Mouse (Mus musculus) gastrocnemius, postnatal 25 days (tissue): ENCODE results near the gene Rab4a. TPM values are rescaled to one million over a fixed set of nuclear protein-coding genes. Genes with fewer than 3 reads are reported as not detected.
A peak's percentile ranks its signal among the peaks of the same experiment; 100 is the strongest.
"Not testable (repeated sequence)": the region's sequence is repeated elsewhere in the genome, so short reads cannot be mapped to it uniquely, and the experiment has no call there.

Experiments
- DNase-seq: peaks from one replicate; pipeline ENCODE4 v3.0.0; 2022
- total RNA-seq, 2 experiments: library from RNA; stranded (reverse); gene quantifications; 1 replicate in 1 of 2; 2 replicates in 1 of 2; pipeline ENCODE4 v1.2.3; 2021

The Rab4a gene
- total RNA-seq, 2 experiments from 2014 or later = 10.2 to 11.3 TPM

GRCm38 (mm10) chr8:123788416-123789170 is 17.2 kb upstream of the Rab4a start:
- DNase-seq = no peak

GRCm38 (mm10) chr8:123789461-123789860 is 16.3 kb upstream of the Rab4a start:
- DNase-seq = no peak

GRCm38 (mm10) chr8:123789970-123790369 is 15.8 kb upstream of the Rab4a start:
- DNase-seq = peak; percentile 53

- DNase-seq = no peak
Measured at GRCm38 (mm10) chr8:123791101-123791844, 14.5 kb upstream of the Rab4a start.

- DNase-seq = no peak
Measured at GRCm38 (mm10) chr8:123791845-123792225, 13.9 kb upstream of the Rab4a start.

- DNase-seq = no peak
Measured at GRCm38 (mm10) chr8:123793900-123794299, 11.9 kb upstream of the Rab4a start.

- DNase-seq = no peak
Measured at GRCm38 (mm10) chr8:123794766-123795165, 11.0 kb upstream of the Rab4a start.

- no peak for DNase-seq
Measured at GRCm38 (mm10) chr8:123796758-123797157, 9.0 kb upstream of the Rab4a start.

- no peak for DNase-seq
Measured at GRCm38 (mm10) chr8:123797928-123798327, 7.9 kb upstream of the Rab4a start.

- DNase-seq = no peak
Measured at GRCm38 (mm10) chr8:123799434-123799833, 6.4 kb upstream of the Rab4a start.

GRCm38 (mm10) chr8:123799885-123800284 is 5.9 kb upstream of the Rab4a start:
- no peak for DNase-seq

GRCm38 (mm10) chr8:123800867-123801266 is 4.9 kb upstream of the Rab4a start:
- no peak for DNase-seq

- no peak for DNase-seq
Measured at GRCm38 (mm10) chr8:123801538-123801937, 4.2 kb upstream of the Rab4a start.

GRCm38 (mm10) chr8:123803639-123804038 is 2.1 kb upstream of the Rab4a start:
- no peak for DNase-seq

- no peak for DNase-seq
Measured at GRCm38 (mm10) chr8:123804586-123804985, 1.2 kb upstream of the Rab4a start.

GRCm38 (mm10) chr8:123805209-123805717 is 522 bp upstream of the Rab4a start:
- no peak for DNase-seq

- DNase-seq = no peak
Measured at GRCm38 (mm10) chr8:123806374-123806935, 670 bp downstream of the Rab4a start.

- no peak for DNase-seq
Measured at GRCm38 (mm10) chr8:123807024-123807431, 1.2 kb downstream of the Rab4a start.

- DNase-seq = no peak
Measured at GRCm38 (mm10) chr8:123807852-123808573, 2.2 kb downstream of the Rab4a start.

- no peak for DNase-seq
Measured at GRCm38 (mm10) chr8:123808671-123809070, 2.9 kb downstream of the Rab4a start.

- DNase-seq = not testable (repeated sequence)
Measured at GRCm38 (mm10) chr8:123809342-123809741, 3.6 kb downstream of the Rab4a start.

- no peak for DNase-seq
Measured at GRCm38 (mm10) chr8:123812227-123812626, 6.4 kb downstream of the Rab4a start.
